Mouse (Mus musculus): ENCODE results near the gene Gm49387.

DNA sequence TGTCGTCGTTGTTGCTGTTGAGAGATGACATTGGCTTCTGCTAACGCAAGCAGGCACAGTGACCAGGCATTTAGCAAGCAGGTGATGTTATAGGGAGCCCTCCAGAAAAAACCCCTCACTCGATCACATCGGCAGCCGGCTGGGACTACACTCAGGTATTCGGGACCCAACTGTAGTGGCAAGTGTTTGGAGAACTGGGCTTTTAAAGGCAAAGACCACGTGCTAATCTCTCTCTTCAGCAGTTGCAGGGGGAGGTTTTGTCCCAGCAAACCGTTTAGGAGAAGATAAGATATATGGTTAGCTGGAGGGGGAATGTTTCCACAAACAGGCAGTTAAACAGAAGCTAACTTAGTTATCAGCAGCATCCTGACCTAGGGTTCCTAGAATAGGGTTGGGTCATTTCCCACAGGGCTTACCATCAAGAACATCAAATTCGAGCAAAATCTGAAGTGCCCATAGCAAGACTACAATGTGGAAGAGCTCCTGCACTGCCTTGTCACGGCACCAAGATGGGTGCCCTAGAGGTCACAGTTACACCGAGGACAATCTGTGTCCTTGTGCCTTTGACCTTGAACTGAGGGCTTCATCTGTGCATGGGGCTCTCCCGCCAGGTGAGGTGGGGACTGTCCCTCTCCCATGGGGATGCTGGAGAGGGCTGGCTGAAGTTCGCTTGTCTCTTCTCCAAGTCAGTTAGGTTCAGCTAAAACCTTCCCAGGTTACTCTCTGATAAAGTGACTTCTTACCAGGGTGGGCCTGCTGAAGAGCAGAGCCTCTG, 12.6 kb upstream of the Gm49387 start:
- no peak for TF ChIP-seq POLR2AphosphoS2 (IDR thresholded peaks at IDR 0.05; ENCODE audit: insufficient read length, low read depth)
- TF ChIP-seq POLR2A (IDR thresholded peaks at IDR 0.05; ENCODE audit: insufficient read length, low read depth), result no peak
- TF ChIP-seq TCF12 (IDR thresholded peaks at IDR 0.05; ENCODE audit: insufficient read depth, poor library complexity, severe bottlenecking), result no peak

All from myocyte (in vitro differentiated cells).